Mouse (Mus musculus): ENCODE results near the gene Capza1. TPM values are rescaled to one million over a fixed set of nuclear protein-coding genes. Genes with fewer than 3 reads are reported as not detected.

Gene Capza1
- total and polyA plus RNA-seq, 3 experiments, result 60.2 to 141 (median 135) TPM

GRCm38 (mm10) chr3:104789312-104789605 lies 75.0 kb downstream of the Capza1 start:
- Histone ChIP-seq H3K27me3 (ENCODE audit: control insufficient read depth in 1 of 2, insufficient read depth in 2 of 2, low read length in 2 of 2) (no peaks in the 10 kb centered on the region), H3K79me2 (ENCODE audit: control insufficient read depth, insufficient read depth, low read length, poor library complexity) (no peaks in the 10 kb centered on the region), H3K27ac (ENCODE audit: control insufficient read depth, low read depth, low read length) (no peak overlapping the region), H3K4me3 (ENCODE audit: control insufficient read depth in 1 of 2, insufficient read depth in 1 of 2, low read depth in 2 of 2, low read length in 2 of 2) (no peak overlapping the region), H3K4me1 (ENCODE audit: control insufficient read depth in 1 of 2, insufficient read depth in 2 of 2, low read length in 2 of 2) (peaks cover 12 to 13% of the 10 kb centered on the region in 2 experiments), H3K9ac (ENCODE audit: control insufficient read depth, low read depth, low read length, poor library complexity, severe bottlenecking) (no peak overlapping the region), H3K36me3 (ENCODE audit: control insufficient read depth in 1 of 2, insufficient read depth in 2 of 2, low read length in 2 of 2) (peaks cover 0 to 19% of the 10 kb centered on the region in 2 experiments; a peak in 2 of 4 replicates), H3K9me3 (replicated peaks; ENCODE audit: insufficient read depth, low read length) (no peaks in the 10 kb centered on the region)
- DNase-seq (ENCODE audit: low read depth, low spot score), result no peak
- TF ChIP-seq BHLHE40 (IDR thresholded peaks at IDR 0.05; ENCODE audit: borderline replicate concordance, low read depth, low read length), result no peak
- no peak for TF ChIP-seq GABPA (IDR thresholded peaks at IDR 0.05; ENCODE audit: low read depth, low read length)
- TF ChIP-seq USF2 (IDR thresholded peaks at IDR 0.05; ENCODE audit: borderline replicate concordance in 1 of 2, insufficient read depth in 1 of 2, low read depth in 1 of 2, low read length in 2 of 2), result no peak
- TF ChIP-seq SMC3 (IDR thresholded peaks at IDR 0.05; ENCODE audit: low read depth, low read length), result no peak

GRCm38 (mm10) chr3:104788561-104789311 lies 75.6 kb downstream of the Capza1 start:
- peaks cover 12 to 17% of the 10 kb centered on the region in 2 experiments for H3K4me1 ChIP-seq (ENCODE audit: control insufficient read depth in 1 of 2, insufficient read depth in 2 of 2, low read length in 2 of 2)
- H3K4me3 ChIP-seq (ENCODE audit: control insufficient read depth in 1 of 2, insufficient read depth in 1 of 2, low read depth in 2 of 2, low read length in 2 of 2), result no peak overlapping the region
- no peak for TF ChIP-seq ZNF384 (IDR thresholded peaks at IDR 0.05; ENCODE audit: low read depth, low read length)
- TF ChIP-seq ETS1 (IDR thresholded peaks at IDR 0.05; ENCODE audit: low read depth, low read length), result no peak
- TF ChIP-seq POLR2AphosphoS2 (IDR thresholded peaks at IDR 0.05; ENCODE audit: low read length), result no peak
- TF ChIP-seq SMC3 (IDR thresholded peaks at IDR 0.05; ENCODE audit: low read depth, low read length), result no peak
- TF ChIP-seq ZKSCAN1 (IDR thresholded peaks at IDR 0.05; ENCODE audit: low read depth, low read length), result no peak
- no peak for TF ChIP-seq KAT2A (conservative IDR thresholded peaks at IDR 0.05; ENCODE audit: low read depth, low read length)
- TF ChIP-seq HCFC1 (IDR thresholded peaks at IDR 0.05; ENCODE audit: low read depth, low read length), result no peak
- TF ChIP-seq USF2 (IDR thresholded peaks at IDR 0.05; ENCODE audit: borderline replicate concordance in 1 of 2, insufficient read depth in 1 of 2, low read depth in 1 of 2, low read length in 2 of 2), result no peak
- no peak for TF ChIP-seq ELF1 (IDR thresholded peaks at IDR 0.05; ENCODE audit: low read depth, low read length)
- H3K9me3 ChIP-seq (replicated peaks; ENCODE audit: insufficient read depth, low read length), result no peaks in the 10 kb centered on the region
- peaks cover 0 to 17% of the 10 kb centered on the region in 2 experiments; a peak in 2 of 4 replicates for H3K36me3 ChIP-seq (ENCODE audit: control insufficient read depth in 1 of 2, insufficient read depth in 2 of 2, low read length in 2 of 2)
- H3K9ac ChIP-seq (ENCODE audit: control insufficient read depth, low read depth, low read length, poor library complexity, severe bottlenecking), result no peak overlapping the region
- no peaks in the 10 kb centered on the region for H3K27me3 ChIP-seq (ENCODE audit: control insufficient read depth in 1 of 2, insufficient read depth in 2 of 2, low read length in 2 of 2)
- H3K27ac ChIP-seq (ENCODE audit: control insufficient read depth, low read depth, low read length), result no peak overlapping the region
- H3K79me2 ChIP-seq (ENCODE audit: control insufficient read depth, insufficient read depth, low read length, poor library complexity), result no peaks in the 10 kb centered on the region
- DNase-seq (ENCODE audit: low read depth, low spot score), result no peak

DNA sequence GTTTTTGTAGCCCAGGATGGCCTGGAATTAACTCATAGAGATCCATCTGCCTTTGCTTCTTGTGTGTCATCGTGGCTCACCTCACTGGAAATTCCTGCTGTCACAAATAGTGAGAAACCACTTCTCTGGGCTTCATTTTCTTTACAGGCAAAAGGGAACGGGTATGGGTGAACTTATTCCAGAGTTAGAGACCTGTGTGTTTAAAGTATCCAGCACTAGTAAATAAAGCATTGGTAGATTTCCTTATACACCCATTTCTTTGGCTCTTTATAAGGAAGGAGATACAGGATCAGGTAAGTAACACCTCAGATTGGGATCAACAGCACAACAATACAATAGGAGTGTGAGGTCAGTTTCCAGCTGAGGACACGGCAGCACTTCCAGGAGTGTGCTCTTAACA lies 76.2 kb downstream of the Capza1 start, which contains the start of gene Rhoc:
Rhoc (plus strand) TSS at position 301 of the 400 bp plus-strand sequence.
- TF ChIP-seq BHLHE40 (IDR thresholded peaks at IDR 0.05; ENCODE audit: borderline replicate concordance, low read depth, low read length) (no peak), USF2 (IDR thresholded peaks at IDR 0.05; ENCODE audit: borderline replicate concordance in 1 of 2, insufficient read depth in 1 of 2, low read depth in 1 of 2, low read length in 2 of 2) (no peak), ZKSCAN1 (IDR thresholded peaks at IDR 0.05; ENCODE audit: low read depth, low read length) (no peak), MAFK (IDR thresholded peaks at IDR 0.05; ENCODE audit: borderline replicate concordance, low read depth, low read length) (no peak), ZNF384 (IDR thresholded peaks at IDR 0.05; ENCODE audit: low read depth, low read length) (no peak), KAT2A (conservative IDR thresholded peaks at IDR 0.05; ENCODE audit: low read depth, low read length) (no peak), MYB (IDR thresholded peaks at IDR 0.05; ENCODE audit: low read depth, low read length) (no peak), NRF1 (IDR thresholded peaks at IDR 0.05; ENCODE audit: insufficient read depth, low read depth, low read length, poor library complexity, severe bottlenecking) (no peak), ELF1 (IDR thresholded peaks at IDR 0.05; ENCODE audit: low read depth, low read length) (no peak), MAX (IDR thresholded peaks at IDR 0.05; ENCODE audit: low read length) (no peak), CHD1 (IDR thresholded peaks at IDR 0.05; ENCODE audit: low read depth, low read length) (no peak), POLR2AphosphoS5 (IDR thresholded peaks at IDR 0.05; ENCODE audit: borderline replicate concordance, low read depth, low read length) (no peak), HCFC1 (IDR thresholded peaks at IDR 0.05; ENCODE audit: low read depth, low read length) (no peak), NELFE (IDR thresholded peaks at IDR 0.05; ENCODE audit: low read depth, low read length) (no peak), SMC3 (IDR thresholded peaks at IDR 0.05; ENCODE audit: low read depth, low read length) (no peak), POLR2A (IDR thresholded peaks at IDR 0.05; ENCODE audit: control insufficient read depth in 1 of 2, insufficient read depth in 1 of 2, low read depth in 1 of 2, low read length in 2 of 2, poor library complexity in 1 of 2) (no peak), RAD21 (IDR thresholded peaks at IDR 0.05; ENCODE audit: low read depth, low read length) (no peak), GATA1 (IDR thresholded peaks at IDR 0.05; ENCODE audit: low read depth, low read length) (no peak), MXI1 (IDR thresholded peaks at IDR 0.05; ENCODE audit: low read depth, low read length) (no peak)
- Histone ChIP-seq H3K4me1 (ENCODE audit: control insufficient read depth in 1 of 2, insufficient read depth in 2 of 2, low read length in 2 of 2) (peaks cover 8 to 16% of the 10 kb centered on the region in 2 experiments), H3K27me3 (ENCODE audit: control insufficient read depth in 1 of 2, insufficient read depth in 2 of 2, low read length in 2 of 2) (no peaks in the 10 kb centered on the region), H3K27ac (ENCODE audit: control insufficient read depth, low read depth, low read length) (no peak within 1 kb of the TSS), H3K79me2 (ENCODE audit: control insufficient read depth, insufficient read depth, low read length, poor library complexity) (no peaks in the 10 kb centered on the region), H3K4me3 (ENCODE audit: control insufficient read depth in 1 of 2, insufficient read depth in 1 of 2, low read depth in 2 of 2, low read length in 2 of 2) (no peak within 1 kb of the TSS), H3K9me3 (replicated peaks; ENCODE audit: insufficient read depth, low read length) (no peaks in the 10 kb centered on the region), H3K9ac (ENCODE audit: control insufficient read depth, low read depth, low read length, poor library complexity, severe bottlenecking) (no peak within 1 kb of the TSS), H3K36me3 (ENCODE audit: control insufficient read depth in 1 of 2, insufficient read depth in 2 of 2, low read length in 2 of 2) (peaks cover 0 to 13% of the 10 kb centered on the region in 2 experiments; a peak in 2 of 4 replicates)
- DNase-seq (ENCODE audit: low read depth, low spot score), result no peak

Data from MEL (cell line).